Mouse (Mus musculus) liver, embryonic 16.5 days (tissue): ENCODE results near the gene Tmcc3. TPM values are rescaled to one million over a fixed set of nuclear protein-coding genes. Genes with fewer than 3 reads are reported as not detected.
"Not testable (repeated sequence)": the region's sequence is repeated elsewhere in the genome, so short reads cannot be mapped to it uniquely, and the experiment has no call there.

ENCODE experiments used
- ATAC-seq: fragments of 200-750 bp; cut with Nextera tagmentation; 2 replicates; pipeline ENCODE4 v1.8.0; 2017; ENCODE audit warnings: low read depth, mild to moderate bottlenecking, moderate number of reproducible peaks, moderate library complexity
- H3K27ac ChIP-seq: fragments of 300-500 bp; sonication (generic); 2 replicates; pipeline ENCODE4 v1.5.1; 2014; ENCODE audit warnings: mild to moderate bottlenecking, low read length
- H3K27me3 ChIP-seq: fragments of 300-500 bp; sonication (generic); 2 replicates; pipeline ENCODE4 v1.6.1; 2014; ENCODE audit warnings: low read depth, low read length, mixed read lengths; ENCODE audit not compliant: control insufficient read depth, insufficient read depth
- H3K36me3 ChIP-seq: fragments of 300-500 bp; sonication (generic); 2 replicates; pipeline ENCODE4 v1.6.1; 2014; ENCODE audit warnings: mild to moderate bottlenecking; ENCODE audit not compliant: control insufficient read depth, insufficient read depth
- H3K4me1 ChIP-seq: fragments of 300-500 bp; sonication (generic); 2 replicates; pipeline ENCODE4 v1.6.1; 2014; ENCODE audit warnings: low read depth, low read length, mixed read lengths; ENCODE audit not compliant: control insufficient read depth
- H3K4me2 ChIP-seq: fragments of 300-500 bp; sonication (generic); 2 replicates; pipeline ENCODE4 v1.6.1; 2014; ENCODE audit warnings: low read depth, low read length, mixed read lengths
- H3K4me3 ChIP-seq: fragments of 300-500 bp; sonication (generic); 2 replicates; pipeline ENCODE4 v1.5.1; 2014; ENCODE audit warnings: low read depth, mild to moderate bottlenecking, low read length
- H3K9ac ChIP-seq: fragments of 300-500 bp; sonication (generic); 2 replicates; pipeline ENCODE4 v1.6.1; 2014; ENCODE audit warnings: low read depth, low read length
- H3K9me3 ChIP-seq: fragments of 300-500 bp; sonication (generic); replicated peaks from 2 replicates; pipeline ENCODE4 v1.6.1; 2016; ENCODE audit warnings: low read length; ENCODE audit not compliant: control insufficient read depth
- WGBS: fragments of 180-500 bp; shearing (Covaris S2); extraction: QIAGEN DNeasy Blood & Tissue Kit; methylation state at CpG from one replicate; pipeline ENCODE4 v1.1.7; 2014; ENCODE audit not compliant: insufficient replicate concordance; 5-methylcytosine and 5-hydroxymethylcytosine counted together
- polyA plus RNA-seq: library from polyadenylated mRNA; unstranded; fragments of >200 nt; fragmentation: Nextera tagmentation; extraction: Ambion mirVana; gene quantifications from 2 replicates; pipeline ENCODE4 v1.2.1, GENCODE M21; 2015

Gene Tmcc3
- polyA plus RNA-seq, 1 experiment from 2014 or later: 6.7 TPM

- H3K9ac ChIP-seq: no peak overlapping the region
- no peaks in the 10 kb centered on the region for H3K36me3 ChIP-seq
- no peak overlapping the region for H3K4me2 ChIP-seq
- ATAC-seq: no peak
- WGBS: 64% methylated on average over 6 of the region's 6 CpGs
- H3K9me3 ChIP-seq: no peaks in the 10 kb centered on the region
- H3K27me3 ChIP-seq: no peaks in the 10 kb centered on the region
- H3K27ac ChIP-seq: no peak overlapping the region
- H3K4me3 ChIP-seq: no peak overlapping the region
- peaks cover 42% of the 10 kb centered on the region for H3K4me1 ChIP-seq
Observed at GRCm38 (mm10) chr10:94524966-94525365, 213.2 kb downstream of the Tmcc3 start.

GRCm38 (mm10) chr10:94525784-94526183, 214.0 kb downstream of the Tmcc3 start:
- WGBS: 63% methylated on average over 7 of the region's 7 CpGs
- Histone ChIP-seq H3K4me1 (peaks cover 38% of the 10 kb centered on the region), H3K9ac (no peak overlapping the region), H3K9me3 (no peaks in the 10 kb centered on the region), H3K27me3 (no peaks in the 10 kb centered on the region), H3K4me3 (no peak overlapping the region), H3K4me2 (no peak overlapping the region), H3K27ac (peak overlapping the region; percentile 42), H3K36me3 (no peaks in the 10 kb centered on the region)
- ATAC-seq: no peak

GRCm38 (mm10) chr10:94526834-94527233, 215.1 kb downstream of the Tmcc3 start:
- no peak overlapping the region for H3K9ac ChIP-seq
- no peaks in the 10 kb centered on the region for H3K36me3 ChIP-seq
- H3K4me3 ChIP-seq: no peak overlapping the region
- H3K27me3 ChIP-seq: no peaks in the 10 kb centered on the region
- WGBS: 67% methylated on average over 8 of the region's 8 CpGs
- H3K4me2 ChIP-seq: peak overlapping the region; percentile 29; the same call in 1 of the 2 replicates
- H3K4me1 ChIP-seq: peaks cover 29% of the 10 kb centered on the region
- 0 out of 2 replicates have a peak, but pooled peaks have one; percentile 3 for ATAC-seq
- H3K9me3 ChIP-seq: no peaks in the 10 kb centered on the region
- peak overlapping the region; percentile 66 for H3K27ac ChIP-seq

- Histone ChIP-seq H3K27me3 (no peaks in the 10 kb centered on the region), H3K4me2 (peak overlapping the region; percentile 29; the same call in 1 of the 2 replicates), H3K9me3 (no peaks in the 10 kb centered on the region), H3K4me3 (no peak overlapping the region), H3K36me3 (no peaks in the 10 kb centered on the region), H3K4me1 (peaks cover 27% of the 10 kb centered on the region), H3K9ac (no peak overlapping the region), H3K27ac (peak overlapping the region; percentile 66)
- WGBS: 31% methylated on average over 6 of the region's 6 CpGs
- peak; percentile 86 for ATAC-seq
Observed at GRCm38 (mm10) chr10:94527248-94527647, 215.5 kb downstream of the Tmcc3 start.

- WGBS: 45% methylated on average over 2 of the region's 2 CpGs
- no peak for ATAC-seq
- H3K4me2 ChIP-seq: no peak overlapping the region
- no peak overlapping the region for H3K27ac ChIP-seq
- H3K4me3 ChIP-seq: no peak overlapping the region
- no peaks in the 10 kb centered on the region for H3K27me3 ChIP-seq
- H3K36me3 ChIP-seq: no peaks in the 10 kb centered on the region
- peaks cover 21% of the 10 kb centered on the region for H3K4me1 ChIP-seq
- no peaks in the 10 kb centered on the region for H3K9me3 ChIP-seq
- H3K9ac ChIP-seq: no peak overlapping the region
Observed at GRCm38 (mm10) chr10:94530079-94530478, 218.3 kb downstream of the Tmcc3 start.

GRCm38 (mm10) chr10:94531482-94531881, 219.7 kb downstream of the Tmcc3 start:
- Histone ChIP-seq H3K36me3 (no peaks in the 10 kb centered on the region), H3K4me1 (peaks cover 15% of the 10 kb centered on the region), H3K4me2 (no peak overlapping the region), H3K9ac (no peak overlapping the region), H3K27ac (no peak overlapping the region), H3K4me3 (no peak overlapping the region), H3K9me3 (no peaks in the 10 kb centered on the region), H3K27me3 (no peaks in the 10 kb centered on the region)
- ATAC-seq: no peak

- Histone ChIP-seq H3K36me3 (no peaks in the 10 kb centered on the region), H3K9ac (no peak overlapping the region), H3K27ac (no peak overlapping the region), H3K4me3 (no peak overlapping the region), H3K9me3 (no peaks in the 10 kb centered on the region), H3K4me2 (no peak overlapping the region), H3K27me3 (no peaks in the 10 kb centered on the region), H3K4me1 (no peaks in the 10 kb centered on the region; the same call in 1 of the 2 replicates)
- ATAC-seq: no peak
- WGBS: 52% methylated on average over 6 of the region's 6 CpGs
Observed at GRCm38 (mm10) chr10:94533081-94533724, 221.5 kb downstream of the Tmcc3 start.

- not testable (repeated sequence) for H3K27me3 ChIP-seq, H3K4me3 ChIP-seq, H3K9ac ChIP-seq, H3K36me3 ChIP-seq, H3K4me1 ChIP-seq, H3K9me3 ChIP-seq, ATAC-seq, H3K27ac ChIP-seq, H3K4me2 ChIP-seq
- WGBS: 63% methylated on average over 2 of the region's 2 CpGs
Observed at GRCm38 (mm10) chr10:94538623-94539022, 226.9 kb downstream of the Tmcc3 start.

- Histone ChIP-seq H3K27me3 (no peaks in the 10 kb centered on the region), H3K9me3 (no peaks in the 10 kb centered on the region), H3K4me2 (no peak overlapping the region), H3K4me1 (peaks cover 4% of the 10 kb centered on the region; the same call in 1 of the 2 replicates), H3K36me3 (no peaks in the 10 kb centered on the region), H3K4me3 (no peak overlapping the region), H3K9ac (no peak overlapping the region), H3K27ac (no peak overlapping the region)
- no peak for ATAC-seq
- 60% methylated on average over 4 of the region's 4 CpGs for WGBS
Observed at GRCm38 (mm10) chr10:94540241-94540640, 228.5 kb downstream of the Tmcc3 start.
